In the genomic region with DNA sequence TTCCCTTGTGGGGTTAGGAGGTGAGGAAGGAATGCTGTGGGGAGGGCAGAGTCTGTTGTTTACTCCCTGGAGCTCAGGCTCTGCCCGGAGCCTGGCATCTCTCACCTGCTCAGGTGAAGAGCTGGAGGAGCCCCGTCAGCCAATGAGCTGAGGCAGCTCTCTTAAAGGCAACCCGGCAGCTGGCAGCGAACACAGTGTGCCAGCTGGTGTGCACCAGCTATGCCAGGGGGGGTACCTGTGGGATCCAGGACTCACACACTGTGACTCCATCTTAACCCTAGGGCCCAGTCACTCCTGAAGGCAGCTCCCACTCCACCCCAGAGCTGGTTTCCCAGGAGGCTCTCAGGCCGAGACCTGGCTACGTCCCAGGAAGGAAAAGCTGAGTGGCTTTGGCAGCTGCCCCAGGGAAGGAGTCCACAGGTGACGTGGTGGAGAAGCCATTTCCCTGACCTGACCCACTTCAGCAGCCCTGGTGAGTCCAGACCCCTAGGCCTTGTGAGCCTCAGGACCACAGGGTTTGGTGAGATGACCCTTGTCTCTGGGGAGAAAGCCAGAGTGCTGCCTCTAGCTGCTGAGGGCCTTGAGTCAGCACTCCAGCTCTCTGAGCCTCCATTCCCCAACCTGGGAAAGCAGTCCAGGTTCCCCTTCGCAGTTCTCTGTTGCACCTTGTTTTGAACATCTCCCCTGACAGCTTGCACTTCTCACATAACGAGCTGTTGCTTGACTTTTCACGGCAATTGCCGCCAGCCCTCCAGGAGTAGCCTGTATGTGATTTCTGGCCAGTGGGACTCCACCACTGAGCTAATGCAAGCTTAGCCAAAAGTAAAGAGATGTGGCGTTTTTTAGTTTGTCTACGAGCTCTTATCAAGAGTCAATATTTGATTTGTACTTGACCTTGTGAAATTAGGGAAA, we compare ENCODE assay signal across 8 mouse cellular contexts. TPM values are rescaled to one million over a fixed set of nuclear protein-coding genes. Genes with fewer than 3 reads are reported as not detected.
DNase-seq lines count a peak whose midpoint lies in the region; ATAC-seq and TF ChIP-seq lines count a peak whose summit lies in the region.
"Had no signal": no experiment of that assay in that cellular context is flagged by ENCODE, and none has a peak within 500 bp of the region (broad histone marks: within the 10 kb centered on the region; RNA-seq: fewer than 3 reads in every experiment).

No protein-coding gene starts in this region.

- peak; percentile 64 for DNase-seq in brain, adult 2 months (ENCODE audit: low read depth, low spot score)
- DNase-seq in kidney, adult 8-10 months, result peak; percentile 81 to 86
- peak; percentile 88 for DNase-seq in lung, postnatal 10 days
- DNase-seq in left cerebral cortex, adult 8-10 months (ENCODE audit: low spot score in 2 of 2), result no peak
- DNase-seq in layer of hippocampus, adult 9-11 months, result no peak
- no peak for DNase-seq in hindbrain, embryonic 14.5 days (ENCODE audit: low spot score)

- H3K4me2 ChIP-seq in hindbrain, embryonic 14.5 days (replicated peaks), result no peak overlapping the region
- H3K4me2 ChIP-seq: neural tube, embryonic 13.5 days had no signal

- 79% methylated on average over 13 of the region's 13 CpGs for WGBS in hindbrain, embryonic 14.5 days

- H3K9ac ChIP-seq in ES-Bruce4 (ENCODE audit: low read depth, poor library complexity, severe bottlenecking), result no peak overlapping the region
- no peak overlapping the region for H3K9ac ChIP-seq in hindbrain, embryonic 14.5 days
- H3K9ac ChIP-seq: neural tube, embryonic 13.5 days had no signal

- no peak overlapping the region for H3K4me3 ChIP-seq in ES-Bruce4 (ENCODE audit: low read depth, low read length)
- no peak overlapping the region for H3K4me3 ChIP-seq in hindbrain, embryonic 14.5 days (replicated peaks; ENCODE audit: low read length)
- H3K4me3 ChIP-seq: neural tube, embryonic 13.5 days had no signal

- peaks cover 3% of the 10 kb centered on the region for H3K9me3 ChIP-seq in ES-Bruce4 (replicated peaks; ENCODE audit: control insufficient read depth, insufficient read depth, low read length, poor library complexity, severe bottlenecking)
- no peaks in the 10 kb centered on the region for H3K9me3 ChIP-seq in hindbrain, embryonic 14.5 days (ENCODE audit: control insufficient read depth, low read length)
- H3K9me3 ChIP-seq: neural tube, embryonic 13.5 days had no signal

- peaks cover 15% of the 10 kb centered on the region for H3K4me1 ChIP-seq in ES-Bruce4 (ENCODE audit: control insufficient read depth, insufficient read depth, low read length)
- H3K4me1 ChIP-seq in hindbrain, embryonic 14.5 days (replicated peaks; ENCODE audit: control insufficient read depth, insufficient read depth, low read length), result no peaks in the 10 kb centered on the region
- H3K4me1 ChIP-seq: neural tube, embryonic 13.5 days had no signal

- H3K36me3 ChIP-seq in ES-Bruce4 (ENCODE audit: control insufficient read depth, insufficient read depth, low read length, poor library complexity, severe bottlenecking), result no peaks in the 10 kb centered on the region
- H3K36me3 ChIP-seq in hindbrain, embryonic 14.5 days (replicated peaks; ENCODE audit: control insufficient read depth, insufficient read depth), result no peaks in the 10 kb centered on the region
- H3K36me3 ChIP-seq: neural tube, embryonic 13.5 days had no signal

- no peak overlapping the region for H3K27ac ChIP-seq in ES-Bruce4 (ENCODE audit: insufficient read depth, low read length)
- H3K27ac ChIP-seq in hindbrain, embryonic 14.5 days, result no peak overlapping the region
- H3K27ac ChIP-seq: neural tube, embryonic 13.5 days had no signal

- no peak for TF ChIP-seq CTCF in ES-Bruce4 (IDR thresholded peaks at IDR 0.05; ENCODE audit: low read depth, low read length)

- ATAC-seq in hindbrain, embryonic 14.5 days (ENCODE audit: low FRiP score), result no peak

- 0 out of 2 replicates have a peak, but pooled peaks have one; percentile 21 for TF ChIP-seq EP300 in ES-Bruce4 (IDR thresholded peaks at IDR 0.05; ENCODE audit: insufficient read depth, low read depth, low read length)

- no peaks in the 10 kb centered on the region for H3K27me3 ChIP-seq in ES-Bruce4 (ENCODE audit: control insufficient read depth, insufficient read depth, low read length, poor library complexity, severe bottlenecking)
- no peaks in the 10 kb centered on the region for H3K27me3 ChIP-seq in hindbrain, embryonic 14.5 days (ENCODE audit: control insufficient read depth, insufficient read depth, low read length)
- H3K27me3 ChIP-seq: neural tube, embryonic 13.5 days had no signal

- TF ChIP-seq POLR2A in ES-Bruce4 (IDR thresholded peaks at IDR 0.05; ENCODE audit: insufficient read depth, low read length), result no peak

RNA-seq across cellular contexts. Expression of a gene that starts 35.6 kb away (rescaled TPM):
- polyA plus RNA-seq in ES-Bruce4 (2011; ENCODE audit: insufficient read depth, insufficient read length, low read depth, missing spikeins), result 164 and 167 TPM in 2 replicates
- total RNA-seq in left cerebral cortex, adult 8-10 months (2022), result 10 to 100 TPM; 84.6 to 88.6 (median 86.9) TPM
- polyA plus RNA-seq in hindbrain, embryonic 14.5 days (2014; fragmentation: Nextera tagmentation; extraction: Ambion mirVana), result 19.6 and 21.3 TPM in 2 replicates

Comparison
In these comparisons a context has a peak if more than half of its experiments do, and no peak if none do; other contexts are left out.
1. DNase-seq: peak in brain, adult 2 months (single experiment), kidney, adult 8-10 months (2 of 2) and lung, postnatal 10 days (single experiment); none in left cerebral cortex, adult 8-10 months (0 of 2), layer of hippocampus, adult 9-11 months (single experiment) and hindbrain, embryonic 14.5 days (single experiment).